Mouse (Mus musculus) midbrain, embryonic 12.5 days (tissue): ENCODE data around the gene Col2a1. TPM values are rescaled to one million over a fixed set of nuclear protein-coding genes. Genes with fewer than 3 reads are reported as not detected.

ENCODE experiments used
- ATAC-seq: fragments of 200-750 bp; cut with Nextera tagmentation; 2 replicates; pipeline ENCODE4 v1.8.0; 2017; ENCODE audit warnings: low read depth, moderate TSS enrichment, moderate library complexity; ENCODE audit not compliant: low FRiP score
- H3K27ac ChIP-seq: fragments of 300-500 bp; sonication (generic); replicated peaks from 2 replicates; pipeline ENCODE4 v1.5.1; 2016; ENCODE audit warnings: mild to moderate bottlenecking
- H3K27me3 ChIP-seq: fragments of 300-500 bp; sonication (generic); 2 replicates; pipeline ENCODE4 v1.6.1; 2016; ENCODE audit warnings: mild to moderate bottlenecking
- H3K36me3 ChIP-seq: fragments of 300-500 bp; sonication (generic); 2 replicates; pipeline ENCODE4 v1.6.1; 2016
- H3K4me1 ChIP-seq: fragments of 300-500 bp; sonication (generic); 2 replicates; pipeline ENCODE4 v1.6.1; 2016
- H3K4me2 ChIP-seq: fragments of 300-500 bp; sonication (generic); replicated peaks from 2 replicates; pipeline ENCODE4 v1.6.1; 2016; ENCODE audit warnings: mild to moderate bottlenecking, moderate library complexity
- H3K4me3 ChIP-seq: fragments of 300-500 bp; sonication (generic); 2 replicates; pipeline ENCODE4 v1.5.1; 2016; ENCODE audit warnings: mild to moderate bottlenecking
- H3K9ac ChIP-seq: fragments of 300-500 bp; sonication (generic); replicated peaks from 2 replicates; pipeline ENCODE4 v1.6.1; 2016; ENCODE audit warnings: mild to moderate bottlenecking, moderate library complexity
- H3K9me3 ChIP-seq: fragments of 300-500 bp; sonication (generic); 2 replicates; pipeline ENCODE4 v1.6.1; 2016; ENCODE audit warnings: mild to moderate bottlenecking
- WGBS: fragments of 180-500 bp; shearing (Covaris S2); methylation state at CpG from one replicate; pipeline ENCODE4 v1.1.7; 2016; 5-methylcytosine and 5-hydroxymethylcytosine counted together
- polyA plus RNA-seq: library from polyadenylated mRNA; unstranded; fragments of >200 nt; fragmentation: Nextera tagmentation; extraction: Ambion mirVana; gene quantifications from 2 replicates; pipeline ENCODE4 v1.2.1, GENCODE M21; 2016

Gene Col2a1
- polyA plus RNA-seq, 1 experiment from 2014 or later: 194 TPM

DNA sequence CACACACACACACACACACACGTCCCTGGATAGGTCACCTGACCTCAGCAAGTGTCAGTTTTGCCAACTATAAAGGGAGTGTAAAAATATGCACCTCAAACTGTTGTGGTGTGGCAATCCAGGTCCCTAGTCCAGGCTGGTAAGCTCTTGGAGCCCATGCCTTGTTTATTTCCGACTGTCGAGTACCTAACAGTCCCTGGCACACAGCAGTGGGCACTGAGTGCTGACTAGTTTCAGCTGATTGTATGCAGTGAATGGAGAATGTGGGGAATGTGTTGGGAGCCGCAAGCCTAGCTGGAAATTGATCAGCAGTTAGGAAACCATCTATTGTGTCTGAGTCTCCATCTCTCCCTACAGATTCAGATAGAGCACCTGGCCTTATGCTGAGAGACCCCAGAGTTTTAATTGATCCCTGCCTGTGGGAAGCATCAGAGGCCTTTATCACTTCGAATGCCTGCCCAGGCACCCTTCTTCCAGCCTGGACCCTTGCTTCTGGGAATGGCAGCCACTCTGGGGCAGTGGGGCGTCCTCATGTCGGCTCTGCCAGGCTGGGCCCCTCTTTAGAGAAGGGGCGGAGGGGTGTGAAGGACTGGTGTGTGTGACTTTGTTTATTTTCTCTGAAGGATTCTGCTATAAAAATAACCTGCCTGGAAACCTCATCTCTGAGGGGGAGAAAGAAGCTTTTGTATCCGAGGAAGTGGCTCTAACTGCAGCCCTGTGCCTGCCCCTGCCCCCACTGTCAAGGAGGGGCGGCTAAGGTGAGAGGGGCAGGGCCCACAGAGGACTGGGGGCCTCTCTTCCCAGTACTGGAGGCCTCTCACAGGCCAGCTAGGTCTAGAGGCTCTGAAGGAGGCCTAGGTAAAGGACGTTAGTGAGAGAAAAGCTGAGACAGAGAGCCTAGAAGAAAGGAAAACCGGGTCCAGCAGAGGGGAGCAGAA lies 22.7 kb upstream of the Col2a1 start:
- 33% methylated on average over 12 of the region's 12 CpGs for WGBS
- no peak overlapping the region for H3K4me2 ChIP-seq
- H3K4me3 ChIP-seq: no peak overlapping the region
- H3K27me3 ChIP-seq: peaks cover 3% of the 10 kb centered on the region
- no peak for ATAC-seq
- no peak overlapping the region; the same call in 1 of the 2 replicates for H3K9ac ChIP-seq
- 0 out of 2 replicates have a peak, but pooled peaks cover under 1% of the 10 kb centered on the region for H3K36me3 ChIP-seq
- H3K9me3 ChIP-seq: no peaks in the 10 kb centered on the region
- peaks cover 27% of the 10 kb centered on the region for H3K4me1 ChIP-seq
- H3K27ac ChIP-seq: no peak overlapping the region; the same call in 1 of the 2 replicates

DNA sequence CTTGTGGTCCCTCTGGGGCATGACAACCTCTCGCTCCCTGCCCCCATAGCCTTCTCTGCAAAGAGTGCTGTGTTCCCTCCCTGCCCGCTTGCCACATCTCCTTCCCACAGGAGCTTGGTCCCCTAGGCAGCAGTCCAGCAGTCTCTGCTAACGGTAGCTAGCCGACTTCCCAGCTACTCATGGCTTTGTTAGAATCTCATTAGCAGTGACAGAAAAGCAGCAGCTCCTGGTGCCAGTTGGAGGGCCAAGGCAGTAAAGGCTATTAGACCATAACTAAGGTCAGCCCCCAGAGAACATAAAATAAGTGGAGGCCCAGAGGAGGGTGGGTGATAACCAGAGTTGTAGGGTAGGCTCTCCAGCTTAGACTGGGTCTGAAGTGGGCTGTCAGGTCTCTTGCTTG lies 21.1 kb upstream of the Col2a1 start:
- Histone ChIP-seq H3K4me2 (no peak overlapping the region), H3K4me1 (peaks cover 23% of the 10 kb centered on the region), H3K9me3 (no peaks in the 10 kb centered on the region), H3K36me3 (no peaks in the 10 kb centered on the region), H3K27ac (no peak overlapping the region), H3K9ac (no peak overlapping the region), H3K4me3 (no peak overlapping the region), H3K27me3 (peaks cover 3% of the 10 kb centered on the region)
- ATAC-seq: no peak
- 34% methylated on average over 4 of the region's 4 CpGs for WGBS

DNA sequence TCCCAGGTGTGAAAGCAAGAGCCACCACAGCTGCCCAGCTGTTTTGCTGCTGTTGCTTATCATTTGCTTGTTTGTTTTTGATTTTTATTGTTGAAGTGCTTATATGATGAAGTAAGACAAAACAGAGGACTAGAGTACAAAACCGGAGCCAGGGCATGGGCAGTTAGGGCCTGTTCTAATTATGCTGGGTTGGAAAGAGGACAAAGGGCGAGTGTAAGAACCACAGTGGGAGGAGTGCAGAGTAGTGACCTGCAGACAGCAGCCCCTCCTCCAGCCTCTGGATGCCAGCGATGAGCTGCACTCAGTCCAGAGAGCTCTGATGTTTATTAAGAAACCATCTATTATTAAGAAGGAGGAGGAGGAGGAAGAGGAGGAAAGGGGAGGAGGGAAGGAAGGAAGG lies 18.6 kb upstream of the Col2a1 start:
- H3K9ac ChIP-seq: no peak overlapping the region
- no peak for ATAC-seq
- 24% methylated on average over 3 of the region's 3 CpGs for WGBS
- no peak overlapping the region for H3K27ac ChIP-seq
- no peak overlapping the region for H3K4me3 ChIP-seq
- peaks cover 23% of the 10 kb centered on the region for H3K4me1 ChIP-seq
- no peak overlapping the region for H3K4me2 ChIP-seq
- no peaks in the 10 kb centered on the region for H3K9me3 ChIP-seq
- no peaks in the 10 kb centered on the region for H3K36me3 ChIP-seq
- peaks cover 3% of the 10 kb centered on the region for H3K27me3 ChIP-seq

DNA sequence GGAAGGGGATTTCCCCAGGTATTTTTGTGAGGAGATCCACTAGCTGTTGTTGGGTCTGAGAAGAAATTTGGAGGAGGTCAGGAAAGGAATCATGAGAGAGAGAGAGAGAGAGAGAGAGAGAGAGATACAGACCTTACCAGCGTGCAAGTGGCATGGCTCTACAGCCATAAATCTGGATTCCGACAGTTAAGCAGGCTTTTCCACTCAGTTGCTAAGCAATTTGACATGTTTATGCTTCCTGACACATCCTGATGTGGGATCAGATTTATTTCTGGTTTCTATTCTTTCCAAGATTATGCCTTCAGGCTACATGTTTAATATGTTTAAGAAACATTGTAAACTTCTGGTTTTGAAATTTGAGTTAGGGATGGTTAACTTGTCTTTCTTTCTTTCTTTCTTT lies 17.4 kb upstream of the Col2a1 start:
- ATAC-seq: no peak

DNA sequence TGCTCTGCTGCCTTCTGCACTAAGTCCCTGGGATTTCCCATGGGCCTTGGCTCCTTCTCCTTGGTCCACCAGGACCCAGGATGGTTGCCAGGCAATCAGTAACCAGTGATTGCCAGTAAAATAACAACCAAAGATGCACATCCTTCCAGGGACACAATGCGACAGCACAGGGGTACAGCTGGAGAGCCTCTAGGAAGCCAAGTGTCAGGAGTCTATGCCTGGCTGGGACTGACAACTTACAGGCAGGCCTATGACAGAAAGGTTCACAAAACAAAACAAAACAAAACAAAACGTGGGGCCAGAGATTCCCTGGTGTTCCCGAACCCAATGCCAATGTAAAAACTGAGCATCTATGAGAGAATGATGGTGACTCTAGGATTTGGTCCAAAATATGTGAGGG lies 14.6 kb upstream of the Col2a1 start:
- no peak for ATAC-seq

More for the DNA sequence above, 17.4 kb upstream of the Col2a1 start:
- Histone ChIP-seq H3K27ac (no peak overlapping the region), H3K9me3 (no peaks in the 10 kb centered on the region), H3K4me3 (no peak overlapping the region), H3K4me2 (no peak overlapping the region), H3K9ac (no peak overlapping the region), H3K27me3 (peaks cover 3% of the 10 kb centered on the region), H3K36me3 (no peaks in the 10 kb centered on the region), H3K4me1 (peaks cover 11% of the 10 kb centered on the region)
- 64% methylated on average over 2 of the region's 2 CpGs for WGBS

DNA sequence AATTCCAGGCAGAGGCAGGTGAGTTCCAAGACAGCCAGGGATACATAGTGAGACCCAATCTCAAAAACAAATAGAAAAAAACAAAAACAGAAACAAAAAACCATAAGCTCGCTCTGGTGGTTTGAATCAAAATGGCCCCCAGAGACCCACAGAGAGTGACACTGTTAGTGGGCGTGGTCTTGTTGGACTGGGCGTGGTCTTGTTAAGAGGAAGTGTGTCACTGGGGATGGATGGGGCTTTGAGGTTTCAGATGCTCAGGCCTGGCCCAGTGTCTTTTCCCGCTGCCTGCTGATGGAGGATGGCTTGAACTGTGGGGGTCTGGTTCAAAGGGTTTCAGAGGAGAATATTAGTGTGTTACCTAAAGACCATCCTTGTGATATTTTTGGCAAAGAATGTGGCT lies 13.4 kb upstream of the Col2a1 start:
- Histone ChIP-seq H3K4me2 (no peak overlapping the region), H3K4me3 (no peak overlapping the region), H3K9me3 (no peaks in the 10 kb centered on the region), H3K9ac (no peak overlapping the region), H3K4me1 (peaks cover 3% of the 10 kb centered on the region; the same call in 1 of the 2 replicates), H3K27me3 (no peaks in the 10 kb centered on the region), H3K36me3 (no peaks in the 10 kb centered on the region), H3K27ac (no peak overlapping the region)
- ATAC-seq: no peak
- 89% methylated on average over 4 of the region's 4 CpGs for WGBS

More for the DNA sequence above, 14.6 kb upstream of the Col2a1 start:
- H3K4me1 ChIP-seq: peaks cover 3% of the 10 kb centered on the region; the same call in 1 of the 2 replicates
- H3K27ac ChIP-seq: no peak overlapping the region
- no peak overlapping the region for H3K9ac ChIP-seq
- H3K4me3 ChIP-seq: no peak overlapping the region
- H3K27me3 ChIP-seq: no peaks in the 10 kb centered on the region
- no peaks in the 10 kb centered on the region for H3K36me3 ChIP-seq
- no peaks in the 10 kb centered on the region for H3K9me3 ChIP-seq
- no peak overlapping the region for H3K4me2 ChIP-seq
- WGBS: 69% methylated on average over 3 of the region's 3 CpGs

DNA sequence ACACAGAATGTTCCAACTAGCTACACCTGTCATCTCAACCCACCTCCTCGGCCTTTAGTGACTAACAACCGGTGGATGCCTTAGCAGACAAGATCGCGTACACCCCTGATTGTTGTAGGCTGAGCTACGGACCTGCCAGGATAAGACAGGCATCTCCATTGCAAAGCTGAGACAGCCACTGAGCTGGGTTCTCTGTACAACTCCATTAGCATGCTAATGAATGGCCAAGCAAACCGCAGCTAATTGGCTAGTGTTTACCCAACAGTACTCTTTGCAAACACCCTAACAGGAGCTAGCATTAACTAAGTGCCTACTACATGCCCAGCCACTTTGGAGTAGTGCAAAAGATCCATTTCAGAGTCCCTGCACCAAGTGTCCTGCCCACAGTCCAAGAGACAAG lies 8.3 kb upstream of the Col2a1 start:
- H3K4me2 ChIP-seq: no peak overlapping the region
- no peaks in the 10 kb centered on the region for H3K36me3 ChIP-seq
- 0 out of 2 replicates have a peak, but pooled peaks cover 6% of the 10 kb centered on the region for H3K27me3 ChIP-seq
- H3K4me3 ChIP-seq: no peak overlapping the region
- H3K9ac ChIP-seq: no peak overlapping the region
- H3K9me3 ChIP-seq: no peaks in the 10 kb centered on the region
- no peak for ATAC-seq
- H3K27ac ChIP-seq: no peak overlapping the region
- no peaks in the 10 kb centered on the region for H3K4me1 ChIP-seq
- 65% methylated on average over 6 of the region's 6 CpGs for WGBS

DNA sequence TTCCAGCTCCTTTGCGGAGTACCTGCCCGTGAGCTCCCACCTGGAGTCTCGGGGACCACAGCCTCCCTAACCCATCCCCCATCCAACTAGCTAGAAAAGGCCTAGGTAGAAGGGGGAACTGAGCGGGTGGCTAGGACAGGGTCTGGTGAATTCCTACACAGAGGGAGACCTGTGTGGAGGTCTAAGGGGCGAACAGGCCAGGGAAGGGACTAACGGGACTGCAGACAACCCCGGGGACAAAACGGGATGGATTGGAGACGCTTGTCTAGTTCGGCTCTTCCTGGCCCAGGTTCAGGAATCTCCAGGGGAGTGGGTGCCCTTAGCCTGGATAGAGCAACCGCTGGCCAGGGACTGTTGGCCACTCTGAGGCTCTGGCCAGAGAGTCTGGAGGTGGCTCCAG lies 686 bp upstream of the Col2a1 start:
- WGBS: 14% methylated on average over 10 of the region's 11 CpGs
- peaks cover 44% of the 10 kb centered on the region for H3K27me3 ChIP-seq
- H3K36me3 ChIP-seq: no peaks in the 10 kb centered on the region
- no peak for ATAC-seq
- peak overlapping the region; percentile 80; the same call in 1 of the 2 replicates for H3K9ac ChIP-seq
- H3K4me3 ChIP-seq: peak overlapping the region; percentile 60
- H3K4me2 ChIP-seq: peak overlapping the region; percentile 83
- H3K9me3 ChIP-seq: no peaks in the 10 kb centered on the region
- H3K27ac ChIP-seq: no peak overlapping the region
- H3K4me1 ChIP-seq: peaks cover 51% of the 10 kb centered on the region

DNA sequence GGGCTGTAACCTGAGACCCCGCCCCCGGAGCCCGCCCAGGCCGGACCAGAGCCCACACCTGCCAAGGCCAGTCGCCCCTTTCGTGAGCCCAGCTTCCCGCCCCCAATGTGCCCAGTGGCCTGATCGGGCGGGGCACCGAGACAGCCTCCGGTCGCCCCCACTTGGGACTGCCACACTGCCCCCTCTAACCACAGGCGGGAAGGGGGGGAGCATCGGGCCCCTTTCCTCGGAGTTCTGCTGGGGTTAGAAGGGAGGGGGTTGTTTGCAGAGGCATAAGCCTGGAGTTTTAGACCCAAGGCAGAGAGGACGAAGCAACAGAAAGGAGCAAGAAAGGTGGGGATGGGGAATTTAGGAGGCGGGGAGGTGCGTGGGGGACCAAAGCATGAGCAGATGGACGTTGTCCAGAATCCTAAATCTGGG lies 255 bp upstream of the Col2a1 start:
- H3K27me3 ChIP-seq: peaks cover 44% of the 10 kb centered on the region
- 0% methylated on average over 15 of the region's 19 CpGs for WGBS
- no peaks in the 10 kb centered on the region for H3K36me3 ChIP-seq
- H3K9me3 ChIP-seq: no peaks in the 10 kb centered on the region
- H3K4me1 ChIP-seq: peaks cover 55% of the 10 kb centered on the region
- no peak; the same call in 1 of the 2 replicates for ATAC-seq
- peak overlapping the region; percentile 83 for H3K4me2 ChIP-seq
- H3K27ac ChIP-seq: peak overlapping the region; percentile 94
- H3K9ac ChIP-seq: peak overlapping the region; percentile 80
- peak overlapping the region; percentile 60 for H3K4me3 ChIP-seq

DNA sequence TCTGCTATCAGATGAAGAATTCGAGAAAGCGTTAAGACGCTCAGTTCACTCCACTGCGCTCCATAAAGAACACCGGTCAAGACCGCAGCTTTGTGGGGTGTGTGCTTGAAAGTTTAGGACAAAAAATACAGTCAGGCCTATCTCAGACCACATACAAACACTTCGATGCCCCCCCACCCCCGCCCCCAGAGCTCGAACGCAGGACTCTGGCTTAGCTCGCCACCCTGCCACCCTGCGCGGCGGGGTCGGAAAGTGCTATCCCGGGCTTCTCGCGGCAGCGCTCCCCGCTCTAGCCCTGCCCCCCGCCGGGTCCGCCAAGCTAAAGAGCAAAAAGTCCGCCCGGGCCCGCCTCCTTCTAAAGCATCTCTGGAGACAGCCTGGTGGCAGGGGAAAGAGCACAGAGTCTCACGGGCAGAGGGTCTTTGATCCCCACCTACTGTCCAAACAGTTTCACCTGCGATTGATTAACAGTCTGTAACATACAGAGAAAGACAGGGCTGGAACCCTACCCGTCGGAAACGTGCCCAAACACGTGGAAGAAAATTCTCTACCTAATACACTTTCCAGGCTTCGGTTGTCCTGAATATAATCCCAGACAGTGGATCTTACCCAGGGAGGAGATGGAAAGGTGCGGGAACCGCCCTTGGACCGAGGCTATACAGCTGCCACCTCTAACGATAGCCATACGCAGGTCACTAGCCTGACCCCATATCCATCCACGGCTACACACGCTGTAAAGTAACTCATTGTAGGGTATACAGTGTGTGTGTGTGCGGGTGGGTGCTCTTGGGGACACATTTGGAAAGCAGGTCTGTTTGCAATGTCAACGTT lies 1.3 kb downstream of the Col2a1 start:
- H3K9ac ChIP-seq: peak overlapping the region; percentile 80
- peaks cover 61% of the 10 kb centered on the region for H3K4me1 ChIP-seq

DNA sequence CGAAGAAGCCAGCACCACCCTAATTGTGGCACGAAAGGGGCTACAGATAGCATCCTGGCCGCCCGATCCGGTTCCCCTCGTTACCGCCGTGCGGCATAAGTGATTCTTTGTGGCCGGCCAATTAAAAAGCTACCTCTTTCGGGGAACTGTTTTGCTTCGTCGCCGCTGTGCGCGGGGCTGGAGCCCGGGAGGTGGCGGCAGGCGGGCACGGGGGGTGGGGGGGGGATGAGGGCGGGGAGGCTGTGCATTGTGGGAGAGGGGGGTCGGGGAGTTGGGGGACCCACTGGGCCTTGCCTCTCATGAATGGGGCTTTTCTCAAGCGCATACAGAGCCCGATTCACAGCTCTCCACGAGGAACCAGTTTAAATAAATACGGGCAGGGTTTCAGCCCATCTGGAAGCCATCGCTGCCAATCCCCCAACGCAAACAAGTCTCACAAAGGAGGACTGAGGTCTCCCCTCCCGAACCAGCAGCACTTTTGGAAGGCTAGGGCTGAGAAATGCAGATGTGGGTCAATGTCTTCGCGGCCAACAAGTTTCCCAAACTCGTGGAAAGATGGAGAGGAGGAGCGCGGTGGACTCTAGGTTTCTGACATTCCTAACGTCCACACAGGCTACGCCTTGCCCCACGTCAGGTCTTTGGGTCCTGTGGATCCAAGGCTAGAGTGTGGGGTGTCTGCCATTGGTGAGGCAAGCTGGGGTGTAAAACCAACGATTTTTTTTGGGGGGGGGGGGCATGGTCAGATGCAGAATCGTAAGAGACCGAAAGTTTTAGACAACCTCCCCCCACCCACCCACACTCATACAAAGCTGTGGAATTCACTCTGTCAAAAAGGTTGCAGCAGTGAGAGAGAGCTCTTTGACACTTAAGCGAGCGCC lies 2.1 kb downstream of the Col2a1 start:
- peak overlapping the region; percentile 83 for H3K4me2 ChIP-seq
- peak overlapping the region; percentile 94 for H3K27ac ChIP-seq
- peaks cover 61% of the 10 kb centered on the region for H3K4me1 ChIP-seq
- H3K36me3 ChIP-seq: peaks cover 17% of the 10 kb centered on the region
- peaks cover 40% of the 10 kb centered on the region for H3K27me3 ChIP-seq
- no peaks in the 10 kb centered on the region for H3K9me3 ChIP-seq
- peak overlapping the region; percentile 80 for H3K9ac ChIP-seq
- peak overlapping the region; percentile 60 for H3K4me3 ChIP-seq
- WGBS: 1% methylated on average over 42 of the region's 42 CpGs
- peak; percentile 53 for ATAC-seq

More for the DNA sequence above, 1.3 kb downstream of the Col2a1 start:
- H3K27me3 ChIP-seq: peaks cover 37% of the 10 kb centered on the region
- H3K4me2 ChIP-seq: peak overlapping the region; percentile 83
- peak overlapping the region; percentile 60 for H3K4me3 ChIP-seq
- WGBS: under 1% methylated on average over 42 of the region's 42 CpGs
- no peak for ATAC-seq
- H3K27ac ChIP-seq: peak overlapping the region; percentile 94
- peaks cover 8% of the 10 kb centered on the region for H3K36me3 ChIP-seq
- H3K9me3 ChIP-seq: no peaks in the 10 kb centered on the region
